Mouse (Mus musculus) kidney, postnatal 25 days (tissue): ENCODE measurements around the gene Nt5c1b.

Source experiments
- DNase-seq, 2 experiments: peaks; one replicate each; pipeline ENCODE4 v3.0.0; 2021; ENCODE audit warnings: mixed read lengths in 2 of 2

Nt5c1b gene

DNA sequence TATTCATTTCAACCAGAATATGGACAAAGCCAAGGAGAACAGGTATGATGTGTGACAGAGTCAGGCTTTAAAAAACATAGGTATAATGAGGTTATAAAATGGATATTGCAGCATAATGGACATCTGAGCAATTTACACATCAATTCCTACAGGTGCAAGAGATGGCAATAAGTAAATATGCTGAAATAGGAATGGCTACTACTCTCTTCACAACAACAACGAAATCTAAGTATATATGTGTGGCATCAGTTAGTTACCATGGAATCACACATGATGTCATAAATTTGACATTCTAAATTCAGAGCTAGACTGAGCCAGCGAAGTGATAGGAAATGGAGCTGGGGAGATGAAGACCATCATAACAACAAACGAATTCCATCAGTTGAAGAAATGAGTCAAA, at the start of gene Nt5c1b:
Gene Nt5c1b, plus strand, starts transcription at position 301 of the 400 bp plus-strand sequence.
- DNase-seq, result no peak

DNA sequence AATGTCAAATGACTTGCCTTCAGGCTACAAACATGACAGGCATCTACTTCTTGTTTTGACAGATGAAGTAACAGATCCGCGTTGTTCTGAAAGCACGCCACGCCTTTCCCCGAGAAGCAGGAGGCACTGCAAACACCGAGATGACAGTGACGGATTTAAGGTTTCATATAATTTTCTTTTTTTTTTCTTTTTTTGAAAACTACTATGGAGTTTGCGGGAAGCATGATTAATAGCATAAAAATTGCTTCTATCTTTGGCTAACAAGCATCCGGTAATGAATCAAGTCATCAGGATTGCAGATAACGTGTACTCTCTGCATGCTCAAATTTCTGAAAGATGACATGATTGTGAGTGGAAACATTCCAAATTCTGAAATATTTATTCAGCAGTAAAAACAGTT, 42.1 kb upstream of the Nt5c1b start:
- DNase-seq, result no peak

DNA sequence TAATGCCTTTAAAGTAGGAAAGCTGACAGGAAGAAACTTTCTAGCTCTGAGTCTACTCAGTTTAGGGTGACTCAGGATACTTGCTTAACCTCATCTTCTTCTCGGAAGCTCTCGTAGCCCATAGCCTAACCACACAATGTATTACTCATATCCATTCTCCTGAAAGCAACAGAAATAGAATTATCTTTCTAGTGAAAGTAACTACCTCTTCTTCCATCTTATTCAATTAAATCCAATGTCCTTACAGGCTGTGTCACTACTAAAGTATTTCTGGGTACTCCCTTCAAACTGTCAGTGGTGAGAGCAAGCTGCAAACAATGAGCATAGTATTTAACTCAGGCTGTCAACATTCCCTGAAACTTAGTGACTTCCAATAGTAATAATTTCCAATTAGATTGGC, 40.3 kb upstream of the Nt5c1b start:
- DNase-seq, result no peak

DNA sequence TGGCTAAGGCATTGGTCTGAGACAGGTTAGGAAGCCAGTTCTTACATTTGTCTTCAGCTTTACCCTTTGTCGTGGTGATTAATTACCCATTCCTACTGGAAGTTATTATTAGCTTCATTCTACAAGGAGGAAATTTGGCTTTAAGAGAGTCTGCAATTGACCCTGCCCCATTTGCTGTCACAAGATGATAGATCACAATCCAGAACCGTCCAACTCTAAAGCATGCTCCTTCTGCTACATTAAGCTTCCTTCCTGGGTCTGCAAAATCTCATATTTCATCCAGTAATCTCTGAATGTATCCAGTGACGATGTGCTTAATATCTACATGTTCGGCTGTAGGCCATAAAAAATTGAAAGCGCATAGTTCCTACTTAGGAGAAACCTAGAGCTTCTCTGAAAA, 29.2 kb upstream of the Nt5c1b start:
- DNase-seq, result no peak

DNA sequence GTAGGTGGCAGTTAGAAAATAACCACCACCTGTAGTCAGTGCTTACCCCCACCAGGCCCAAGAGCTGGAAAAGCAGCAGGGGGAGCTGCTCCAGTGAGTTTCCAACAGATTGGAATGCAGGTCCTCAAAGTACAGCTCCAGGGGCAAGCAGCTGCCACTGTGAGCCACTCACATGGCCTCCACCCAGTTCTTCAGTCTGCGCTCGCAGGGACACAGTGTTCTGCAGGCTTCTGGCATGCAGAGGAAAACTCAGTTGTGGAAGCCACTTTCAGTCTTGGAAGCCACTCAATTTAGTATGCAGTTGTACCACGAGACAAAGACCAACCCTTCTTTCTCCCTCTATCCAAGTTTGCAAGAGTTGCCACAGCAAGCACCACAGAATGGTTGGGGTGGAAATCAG, 19.1 kb upstream of the Nt5c1b start:
- no peak for DNase-seq

DNA sequence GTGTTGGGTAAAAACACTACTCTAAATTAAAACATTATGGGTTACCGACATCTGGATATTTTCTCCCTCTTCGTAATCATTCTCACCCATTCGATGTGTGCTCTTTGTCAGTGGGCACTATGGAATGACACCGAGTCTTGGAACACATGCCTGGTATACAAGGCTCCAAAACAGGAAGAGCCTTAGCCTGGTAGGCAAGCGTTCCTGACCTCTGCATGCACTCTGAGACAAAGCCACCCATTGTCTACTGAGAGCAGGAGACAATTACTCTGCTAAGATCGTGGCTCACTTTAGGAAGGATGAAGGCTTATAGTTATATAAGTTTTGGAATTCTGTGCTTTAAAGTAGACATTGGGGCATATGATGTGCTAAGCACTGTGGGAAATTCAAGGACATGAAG, 12.0 kb upstream of the Nt5c1b start:
- no peak for DNase-seq

DNA sequence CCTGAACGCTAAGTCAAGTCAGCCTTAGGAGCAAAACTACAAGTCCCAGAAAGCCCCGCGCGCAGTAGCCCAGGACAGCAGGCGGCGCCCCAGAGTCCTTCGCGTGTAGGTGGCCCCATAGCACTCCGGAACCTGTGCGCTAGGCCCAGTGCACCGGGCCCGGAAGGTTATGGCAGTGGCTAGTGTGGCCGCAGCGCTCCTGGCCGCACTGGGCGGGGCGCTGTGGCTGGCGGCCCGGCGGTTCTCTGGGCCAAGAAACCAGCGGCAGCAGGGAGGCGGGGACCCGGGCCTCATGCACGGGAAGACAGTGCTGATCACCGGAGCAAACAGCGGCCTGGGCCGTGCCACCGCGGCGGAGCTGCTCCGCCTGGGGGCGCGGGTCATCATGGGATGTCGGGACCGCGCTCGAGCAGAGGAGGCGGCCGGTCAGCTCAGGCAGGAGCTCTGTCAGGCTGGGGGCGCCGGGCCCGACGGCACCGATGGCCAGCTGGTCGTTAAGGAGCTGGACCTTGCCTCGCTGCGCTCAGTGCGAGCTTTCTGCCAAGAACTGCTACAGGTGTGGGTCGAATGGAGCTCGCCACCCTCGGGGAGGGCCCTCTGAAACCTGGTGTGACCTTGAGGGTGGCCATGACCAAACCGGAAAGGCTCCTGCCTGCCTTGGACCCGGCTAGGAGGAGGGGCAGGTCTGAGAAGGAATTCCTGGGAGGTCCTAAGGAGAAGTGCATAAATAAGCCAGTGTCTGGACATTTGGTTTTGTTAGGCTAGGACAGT, 21.1 kb downstream of the Nt5c1b start, which contains the start of gene Rdh14:
Gene Rdh14, plus strand, starts transcription at position 102 of the 771 bp plus-strand sequence.
- DNase-seq, result peak; percentile 98 to 99

DNA sequence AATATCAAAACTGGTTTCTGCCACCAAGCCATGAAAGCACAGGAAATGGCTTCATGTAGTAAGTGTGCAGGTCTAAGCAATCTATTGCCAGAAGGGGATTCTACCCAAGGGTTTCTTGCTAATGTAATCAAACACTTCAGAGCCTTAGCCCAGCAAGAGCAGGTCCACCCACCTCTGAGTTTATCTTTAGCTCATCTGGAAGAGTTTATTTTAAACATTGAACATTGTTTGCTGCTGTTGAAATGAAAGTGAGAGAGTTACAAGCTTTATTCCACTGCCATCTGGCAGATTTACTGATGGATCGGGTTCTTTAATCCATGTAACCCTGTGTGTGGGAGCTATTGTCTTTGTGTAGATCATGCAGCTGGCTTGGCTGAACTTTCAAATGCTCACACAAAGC, 31.0 kb downstream of the Nt5c1b start:
- DNase-seq, result no peak

DNA sequence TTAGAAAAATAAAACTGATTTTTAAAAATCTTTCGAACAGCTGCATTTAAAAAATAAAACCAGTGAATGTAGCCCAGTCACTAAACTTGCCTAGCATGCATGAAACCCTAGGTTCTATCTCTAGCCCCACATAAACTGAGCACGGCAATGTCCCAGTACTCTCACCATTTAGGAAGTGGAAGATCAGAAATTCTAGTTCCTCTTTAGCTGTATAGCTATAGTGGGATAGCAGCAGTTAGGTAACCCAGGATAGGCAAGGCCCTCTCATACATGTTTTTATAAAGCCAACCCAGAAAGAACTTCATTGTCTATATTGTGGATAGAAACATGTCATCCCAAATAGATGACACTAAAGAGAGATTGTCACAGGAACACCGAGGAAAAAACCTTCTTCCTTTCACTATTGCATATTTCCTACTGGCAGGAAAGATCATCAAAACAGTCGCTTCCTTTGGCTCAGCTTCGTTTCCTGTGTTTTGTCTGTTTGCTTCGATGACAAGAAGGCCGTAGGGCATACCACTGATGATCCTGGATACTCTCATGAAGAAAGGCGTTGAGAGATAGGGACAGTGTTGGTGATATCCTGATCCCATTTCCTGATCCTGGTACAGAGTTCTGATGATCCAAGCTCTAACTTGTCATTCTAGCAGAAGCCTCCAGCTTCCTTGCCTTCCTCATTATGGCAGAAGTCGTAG, 32.8 kb downstream of the Nt5c1b start:
- no peak for DNase-seq

DNA sequence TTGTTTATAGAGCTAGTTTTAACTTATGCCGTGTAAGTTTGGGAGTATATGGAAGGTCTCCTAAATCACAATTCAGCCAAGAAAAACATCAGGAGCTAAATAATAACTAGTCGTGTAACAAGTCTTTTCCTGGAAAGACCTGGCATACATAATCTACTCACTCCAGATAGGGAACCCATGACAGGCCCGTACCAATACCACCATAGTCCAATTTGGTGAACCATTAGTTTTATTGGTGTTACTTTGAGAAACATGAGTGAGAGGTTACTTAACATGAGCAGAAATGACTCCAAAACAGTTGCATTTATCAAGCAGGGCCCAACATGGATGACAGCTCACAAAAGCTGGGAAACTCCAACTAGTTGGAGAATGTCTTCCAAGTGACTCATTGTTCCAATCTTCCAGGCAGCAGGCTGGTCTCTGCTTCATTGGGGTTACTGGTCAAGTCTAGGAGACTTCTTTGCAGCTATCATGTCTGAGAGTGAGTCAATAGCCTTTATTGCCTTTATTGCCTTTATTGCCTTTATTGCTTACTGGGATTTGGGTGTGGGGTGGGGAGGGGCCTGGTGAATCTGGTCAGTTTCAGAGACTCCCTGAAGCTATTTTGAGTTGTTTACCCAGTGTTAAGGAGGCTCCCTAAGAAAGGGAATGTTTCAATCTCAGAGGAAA, 40.9 kb downstream of the Nt5c1b start:
- no peak for DNase-seq

DNA sequence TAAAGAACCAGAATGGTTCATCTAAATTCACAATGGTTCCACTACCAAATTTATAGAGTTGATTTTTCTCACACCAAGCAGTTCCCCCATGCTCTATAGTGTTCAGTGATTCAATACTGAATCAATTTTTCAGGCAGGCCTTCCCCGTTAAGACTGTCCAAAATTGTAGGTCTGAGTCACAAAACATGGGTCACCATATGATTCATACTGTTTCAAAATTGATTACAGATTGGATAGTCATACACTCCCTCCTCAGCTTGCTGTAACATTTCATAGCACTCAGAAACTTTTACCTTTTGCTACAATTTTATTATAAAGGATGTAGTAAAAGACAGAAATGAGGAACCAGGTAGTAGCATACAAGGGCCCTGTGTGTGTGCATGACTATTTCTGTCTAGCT, 41.7 kb downstream of the Nt5c1b start:
- DNase-seq, result no peak

DNA sequence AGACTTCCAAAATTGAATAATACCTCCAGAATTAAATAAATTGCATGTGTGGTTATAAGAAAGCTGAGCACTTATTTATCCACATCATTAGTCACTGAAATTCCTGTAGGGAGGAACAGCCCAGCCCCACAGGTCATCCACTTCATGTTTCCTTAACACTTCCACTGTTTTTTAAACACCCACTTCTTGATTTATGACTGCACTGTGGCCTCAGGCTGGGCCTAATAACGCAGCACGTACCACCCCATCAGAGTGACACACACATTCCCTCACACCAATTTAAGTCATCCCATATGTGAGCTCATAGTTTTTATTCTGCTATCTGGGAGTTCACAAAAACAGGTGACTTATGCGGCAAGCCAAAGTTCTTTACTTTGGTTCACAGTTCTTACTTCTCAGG, 52.6 kb downstream of the Nt5c1b start:
- DNase-seq, result no peak

DNA sequence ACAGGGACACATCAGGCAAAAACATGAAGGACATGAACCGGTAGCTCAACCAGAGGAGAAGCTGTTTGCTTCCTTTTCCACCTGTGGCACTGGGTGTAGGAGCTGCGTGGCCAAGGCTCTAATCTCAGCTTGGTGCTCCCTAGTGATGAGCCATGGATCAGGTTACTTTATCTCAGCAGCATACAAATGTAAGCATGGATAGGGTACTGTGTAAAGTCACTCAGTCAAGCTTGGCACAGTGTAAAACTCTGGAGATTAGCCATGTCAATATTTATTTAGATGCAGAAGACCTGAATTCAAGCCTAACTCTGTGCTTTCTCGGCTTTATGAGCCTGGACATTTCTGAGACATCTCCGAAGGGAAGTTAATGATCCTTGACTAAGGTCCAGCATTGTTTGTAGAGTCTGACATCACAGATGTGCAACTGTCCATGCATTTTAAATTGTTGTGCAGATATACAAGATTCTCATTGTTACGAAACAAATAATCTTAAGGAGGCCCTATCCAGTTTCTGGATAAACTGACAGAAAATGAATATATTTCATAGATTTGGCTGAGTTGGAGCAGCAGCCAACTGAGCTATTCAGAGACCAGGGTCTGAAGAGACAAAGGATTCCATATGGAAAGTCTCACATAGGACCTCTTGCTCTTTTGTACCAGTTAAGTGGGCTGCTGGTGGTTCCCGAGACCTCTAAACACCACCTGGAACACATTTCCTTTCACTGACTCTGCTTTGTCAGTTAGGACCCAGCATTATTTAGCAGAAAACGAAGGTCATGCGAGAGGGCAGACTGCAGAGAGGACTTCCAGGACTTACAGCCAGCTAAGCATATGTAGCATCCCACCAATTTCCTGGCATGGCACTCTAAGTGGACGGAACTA, 56.5 kb downstream of the Nt5c1b start:
- no peak for DNase-seq

DNA sequence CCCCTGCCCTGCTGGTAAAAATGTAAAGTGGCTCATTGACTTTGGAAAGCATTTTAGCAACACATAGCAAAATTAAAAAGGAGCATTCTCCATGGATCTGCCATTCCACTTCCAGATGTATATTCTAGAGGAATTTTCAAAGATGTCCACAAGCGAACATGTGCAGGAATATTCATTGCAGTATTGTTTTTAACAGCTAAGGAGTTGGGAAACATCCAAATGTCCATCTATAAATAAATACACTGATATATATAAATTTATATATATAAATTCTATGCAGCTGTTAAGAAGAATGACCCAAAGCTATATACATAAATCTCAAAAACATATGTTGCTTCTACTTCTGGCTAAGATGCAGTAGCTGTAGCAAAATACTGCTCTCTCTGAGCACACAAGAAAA, 61.2 kb downstream of the Nt5c1b start:
- DNase-seq, result no peak

DNA sequence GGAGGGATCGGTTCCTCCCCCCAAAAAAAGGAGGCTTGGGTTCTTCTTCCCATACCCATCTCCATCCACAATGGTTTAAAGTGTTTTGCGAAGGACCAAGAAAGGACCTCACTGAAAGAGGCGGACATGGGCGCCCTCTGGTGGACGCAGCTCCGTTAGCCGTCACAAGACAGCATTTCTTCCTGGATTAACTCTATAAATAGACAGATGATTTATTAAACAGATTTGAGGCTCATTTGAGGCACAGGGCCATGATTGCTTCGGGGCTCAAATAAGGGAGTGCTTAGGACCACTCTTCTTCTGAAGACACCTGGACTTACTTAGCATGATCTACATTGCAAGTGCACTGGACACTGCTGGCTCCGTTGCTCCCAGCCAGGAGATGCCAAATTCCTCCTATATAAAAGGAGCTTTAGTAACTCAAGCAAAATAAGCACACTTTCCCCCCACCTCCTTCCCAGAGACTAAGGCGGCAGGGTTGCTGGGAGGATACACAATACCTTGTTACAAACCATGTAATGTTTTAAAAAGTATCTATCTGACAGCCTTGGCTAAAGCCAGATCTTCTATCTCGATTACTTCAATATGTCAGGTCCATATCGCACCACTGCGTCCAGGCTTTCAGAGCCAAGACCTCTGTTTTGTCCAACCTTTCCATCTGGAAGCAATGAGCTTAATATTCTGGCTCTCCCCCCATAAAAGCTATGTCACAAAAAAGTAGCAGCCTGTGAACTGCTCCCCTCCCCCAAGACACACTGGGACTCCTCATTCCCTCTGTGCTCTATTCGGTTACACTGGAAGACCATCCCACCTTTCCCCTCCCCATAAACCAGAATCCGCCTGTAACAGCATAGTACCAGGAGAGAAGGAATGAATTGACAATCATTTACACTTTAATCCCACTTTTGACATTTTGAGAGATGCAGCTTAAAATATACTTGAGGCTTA, 68.6 kb downstream of the Nt5c1b start:
- DNase-seq, result peak; percentile 78 to 91
